ENCODE assay signal across 9 mouse cellular contexts in the genomic region with DNA sequence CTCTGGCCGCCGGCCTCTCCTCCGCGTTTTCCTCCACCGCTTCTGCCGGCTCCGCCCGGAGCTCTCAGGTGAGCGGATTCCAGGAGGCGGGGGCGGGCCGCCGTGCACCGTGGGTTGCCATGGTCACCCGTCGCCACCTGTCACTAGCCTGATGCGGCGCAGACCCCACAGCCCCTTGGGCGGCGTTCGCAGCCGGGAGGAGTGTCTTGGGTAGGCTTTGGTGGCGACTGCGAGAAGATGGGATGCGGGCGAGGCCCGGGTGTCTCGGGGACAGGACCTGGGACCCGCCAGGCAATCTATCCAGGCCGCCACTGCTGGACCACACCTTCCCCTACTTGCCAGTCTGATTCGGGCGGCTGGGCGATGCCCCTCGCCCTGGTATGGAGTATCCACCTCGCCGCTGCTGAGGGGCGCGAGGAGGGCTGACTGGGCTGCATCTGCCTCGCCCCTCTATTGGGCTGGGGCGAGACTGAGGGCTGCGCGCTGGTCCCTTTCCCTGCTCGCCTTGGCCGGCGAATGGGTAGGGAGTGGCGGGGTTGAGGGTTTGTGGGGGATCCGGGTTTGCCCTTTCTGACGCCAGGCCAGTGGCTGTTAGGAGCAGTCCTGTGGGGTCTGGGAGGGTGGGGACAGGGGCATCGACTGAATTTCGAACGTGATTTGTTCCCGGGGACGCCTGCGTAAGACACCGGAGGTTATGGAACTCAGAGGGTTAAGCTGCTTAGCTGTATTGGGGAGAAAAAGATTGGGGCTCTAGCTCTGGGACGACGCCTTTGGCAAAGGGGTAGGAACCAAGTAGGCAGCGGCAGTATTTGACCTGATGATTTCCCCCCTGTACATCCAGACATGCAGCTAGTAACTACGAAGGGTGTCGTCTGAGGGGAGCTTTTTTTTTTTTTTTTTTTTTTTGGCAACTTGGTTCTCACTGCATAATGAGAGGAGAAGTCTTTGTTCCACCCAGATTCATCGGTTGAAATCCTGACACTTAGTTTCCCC. TPM values are rescaled to one million over a fixed set of nuclear protein-coding genes. Genes with fewer than 3 reads are reported as not detected.
DNase-seq lines count a peak whose midpoint lies in the region; ATAC-seq and TF ChIP-seq lines count a peak whose summit lies in the region.
"Had no signal": no experiment of that assay in that cellular context is flagged by ENCODE, and none has a peak within 500 bp of the region (broad histone marks: within the 10 kb centered on the region; RNA-seq: fewer than 3 reads in every experiment).

No protein-coding gene starts in this region.

- WGBS in spleen, adult 2 months: under 1% methylated on average over 61 of the region's 61 CpGs
- 0% methylated on average over 57 of the region's 61 CpGs for WGBS in hindbrain, embryonic 12.5 days

- H3K4me2 ChIP-seq in hindbrain, embryonic 12.5 days (replicated peaks): peak overlapping the region; percentile 80

- ATAC-seq in hindbrain, embryonic 12.5 days (ENCODE audit: low FRiP score): peak; percentile 89
- peak; percentile 37 for ATAC-seq in megakaryocyte-erythroid progenitor cell, adult 5-6 weeks (replicated peaks; ENCODE audit: low FRiP score, low TSS enrichment, poor library complexity, severe bottlenecking)
- ATAC-seq in CD4-positive, CD25-positive, alpha-beta regulatory T cell, adult 4 months: no peak

- no peak for TF ChIP-seq CTCF in spleen, adult 2 months (IDR thresholded peaks at IDR 0.05; ENCODE audit: extremely low read depth, insufficient read depth, insufficient read length, insufficient replicate concordance)

- no peaks in the 10 kb centered on the region for H3K36me3 ChIP-seq in spleen, adult 2 months (ENCODE audit: control insufficient read depth, insufficient read depth, low read length)
- no peaks in the 10 kb centered on the region for H3K36me3 ChIP-seq in hindbrain, embryonic 12.5 days

- H3K9me3 ChIP-seq in hindbrain, embryonic 12.5 days (replicated peaks): no peaks in the 10 kb centered on the region

- TF ChIP-seq POLR2A in spleen, adult 2 months (IDR thresholded peaks at IDR 0.05; ENCODE audit: low read depth, low read length): no peak

- peaks cover 5% of the 10 kb centered on the region for H3K4me1 ChIP-seq in spleen, adult 2 months (ENCODE audit: control insufficient read depth, insufficient read depth, insufficient read length)
- H3K4me1 ChIP-seq in hindbrain, embryonic 12.5 days: peaks cover 6% of the 10 kb centered on the region

- H3K9ac ChIP-seq in hindbrain, embryonic 12.5 days: peak overlapping the region; percentile 93

- H3K27me3 ChIP-seq in spleen, adult 2 months (ENCODE audit: control insufficient read depth, insufficient read depth, low read length): no peaks in the 10 kb centered on the region
- no peaks in the 10 kb centered on the region for H3K27me3 ChIP-seq in hindbrain, embryonic 12.5 days

- H3K27ac ChIP-seq in spleen, adult 2 months (ENCODE audit: insufficient read depth, low read length): peak overlapping the region; percentile 60
- peak overlapping the region; percentile 95 for H3K27ac ChIP-seq in hindbrain, embryonic 12.5 days

- peak overlapping the region; percentile 84 for H3K4me3 ChIP-seq in spleen, adult 2 months (ENCODE audit: extremely low read depth, insufficient read depth, insufficient read length)
- H3K4me3 ChIP-seq in hindbrain, embryonic 12.5 days: peak overlapping the region; percentile 88

- peak; percentile 41 for DNase-seq in cerebellum, adult 11-12 months
- DNase-seq in cerebellum, adult 9-10 months: no peak
- DNase-seq in spleen, adult 2 months (ENCODE audit: low read depth in 1 of 2, low spot score in 2 of 2): no peak
- DNase-seq in spleen, postnatal 10 days (ENCODE audit: low spot score in 2 of 2): no peak
- no peak for DNase-seq in spleen, postnatal 4 days (ENCODE audit: low spot score in 2 of 2)

RNA-seq across cellular contexts. Expression of gene Wdr47, which starts 0.7 kb away (rescaled TPM):
- polyA plus RNA-seq in spleen, adult 2 months (2012; rRNA removed): 2.6 and 2.9 TPM in 2 replicates
- 66.8 and 72.2 TPM in 2 replicates for polyA plus RNA-seq in hindbrain, embryonic 12.5 days (2016; fragmentation: Nextera tagmentation; extraction: Ambion mirVana)
- 3.9 and 7.8 TPM in 2 replicates for total RNA-seq in megakaryocyte-erythroid progenitor cell, adult 5-6 weeks (2014; fragmentation: Nextera tagmentation)
- total RNA-seq in megakaryocyte-erythroid progenitor cell, adult 5-6 weeks (2017): 5.4 and 19.6 TPM in 2 replicates
- polyA plus RNA-seq in CD4-positive, CD25-positive, alpha-beta regulatory T cell, adult 4 months (2017; shearing (Covaris generic)): 1 to 10 TPM; 5.3 to 6.8 TPM

RNA-seq across cellular contexts. Expression of gene Taf13, which starts 20.3 kb away (rescaled TPM):
- polyA plus RNA-seq in spleen, adult 2 months (2012; rRNA removed): 1.2 and 1.3 TPM in 2 replicates
- polyA plus RNA-seq in hindbrain, embryonic 12.5 days (2016; fragmentation: Nextera tagmentation; extraction: Ambion mirVana): 66.0 and 70.5 TPM in 2 replicates
- total RNA-seq in megakaryocyte-erythroid progenitor cell, adult 5-6 weeks (2014; fragmentation: Nextera tagmentation): 8.2 and 16.8 TPM in 2 replicates
- total RNA-seq in megakaryocyte-erythroid progenitor cell, adult 5-6 weeks (2017): 9.3 and 16.8 TPM in 2 replicates
- polyA plus RNA-seq in CD4-positive, CD25-positive, alpha-beta regulatory T cell, adult 4 months (2017; shearing (Covaris generic)): 10 to 100 TPM; 20.4 to 21.2 TPM

RNA-seq across cellular contexts. Expression of gene Tmem167b, which starts 29.6 kb away (rescaled TPM):
- polyA plus RNA-seq in spleen, adult 2 months (2012; rRNA removed): 2.4 and 2.6 TPM in 2 replicates
- polyA plus RNA-seq in hindbrain, embryonic 12.5 days (2016; fragmentation: Nextera tagmentation; extraction: Ambion mirVana): 60.3 and 66.8 TPM in 2 replicates
- total RNA-seq in megakaryocyte-erythroid progenitor cell, adult 5-6 weeks (2014; fragmentation: Nextera tagmentation): 8.1 and 15.6 TPM in 2 replicates
- total RNA-seq in megakaryocyte-erythroid progenitor cell, adult 5-6 weeks (2017): 29.1 and 36.7 TPM in 2 replicates
- polyA plus RNA-seq in CD4-positive, CD25-positive, alpha-beta regulatory T cell, adult 4 months (2017; shearing (Covaris generic)): 10 to 100 TPM; 29.0 to 38.9 TPM

RNA-seq across cellular contexts. Expression of gene 5330417C22Rik, which starts 55.5 kb away (rescaled TPM):
- polyA plus RNA-seq in spleen, adult 2 months (2012; rRNA removed): 2.2 and 2.5 TPM in 2 replicates
- 3.1 and 5.9 TPM in 2 replicates for polyA plus RNA-seq in hindbrain, embryonic 12.5 days (2016; fragmentation: Nextera tagmentation; extraction: Ambion mirVana)
- 0.49 TPM in 1 of 2 replicates, not detected in the other for total RNA-seq in megakaryocyte-erythroid progenitor cell, adult 5-6 weeks (2014; fragmentation: Nextera tagmentation)
- 5.0 TPM in 1 of 2 replicates, not detected in the other for total RNA-seq in megakaryocyte-erythroid progenitor cell, adult 5-6 weeks (2017)
- polyA plus RNA-seq in CD4-positive, CD25-positive, alpha-beta regulatory T cell, adult 4 months (2017; shearing (Covaris generic)): 1 to 10 TPM in 1 of 2 experiments, under 1 TPM in 1; 0.66 to 1.1 TPM

RNA-seq across cellular contexts. Expression of gene 1700013F07Rik, which starts 57.9 kb away (rescaled TPM):
- not detected in 2 replicates for polyA plus RNA-seq in spleen, adult 2 months (2012; rRNA removed)
- polyA plus RNA-seq in hindbrain, embryonic 12.5 days (2016; fragmentation: Nextera tagmentation; extraction: Ambion mirVana): 1.2 and 2.2 TPM in 2 replicates
- total RNA-seq in megakaryocyte-erythroid progenitor cell, adult 5-6 weeks (2014; fragmentation: Nextera tagmentation): not detected in 2 replicates
- not detected in 2 replicates for total RNA-seq in megakaryocyte-erythroid progenitor cell, adult 5-6 weeks (2017)
- polyA plus RNA-seq in CD4-positive, CD25-positive, alpha-beta regulatory T cell, adult 4 months (2017; shearing (Covaris generic)): under 1 TPM in 1 of 2 experiments, not detected in 1; 0.43 TPM
- total RNA-seq: hematopoietic stem cell, adult 5-6 weeks had no signal
